Comparison of ENCODE assay signal across 16 mouse cellular contexts in genomic region chr4:53789346-53789745, GRCm38 (mm10). TPM values are rescaled to one million over a fixed set of nuclear protein-coding genes. Genes with fewer than 3 reads are reported as not detected.
"Had no signal": no experiment of that assay in that cellular context is flagged by ENCODE, and none has a peak within 500 bp of the region (broad histone marks: within the 10 kb centered on the region; RNA-seq: fewer than 3 reads in every experiment).

No protein-coding gene starts in this region.

- H3K4me2 ChIP-seq: liver, embryonic 11.5 days; liver, embryonic 15.5 days; midbrain, embryonic 13.5 days; neural tube, embryonic 12.5 days had no signal

- H3K4me3 ChIP-seq: layer of hippocampus, adult 2 months; limb, embryonic 10.5 days; liver, embryonic 15.5 days; midbrain, embryonic 13.5 days; neural tube, embryonic 12.5 days had no signal

- DNase-seq: kidney, postnatal 10 days; kidney, postnatal 4 days; lung, adult 2 months; lung, postnatal 4 days; thymus, postnatal 4 days had no signal

- H3K27ac ChIP-seq: layer of hippocampus, adult 2 months; limb, embryonic 10.5 days; liver, embryonic 15.5 days; midbrain, embryonic 13.5 days; neural tube, embryonic 12.5 days; stomach, postnatal 0 days had no signal

- H3K9me3 ChIP-seq: limb, embryonic 10.5 days; liver, embryonic 15.5 days; midbrain, embryonic 13.5 days; neural tube, embryonic 12.5 days had no signal

- H3K36me3 ChIP-seq: limb, embryonic 10.5 days; liver, embryonic 15.5 days; midbrain, embryonic 13.5 days; neural tube, embryonic 12.5 days had no signal

- H3K27me3 ChIP-seq: liver, embryonic 15.5 days; midbrain, embryonic 13.5 days; neural tube, embryonic 12.5 days had no signal

- H3K9ac ChIP-seq: liver, embryonic 15.5 days; midbrain, embryonic 13.5 days; neural tube, embryonic 12.5 days had no signal

- ATAC-seq: lung, postnatal 0 days; midbrain, embryonic 13.5 days had no signal

- H3K4me1 ChIP-seq: liver, embryonic 15.5 days; neural tube, embryonic 12.5 days had no signal

RNA-seq across cellular contexts. Expression of gene Tal2, which starts 9.8 kb away (rescaled TPM):
- total RNA-seq: layer of hippocampus, postnatal 14 days; monocyte, adult 5-6 weeks had no signal
- polyA plus RNA-seq: kidney, embryonic 14.5 days; liver, embryonic 11.5 days; liver, embryonic 15.5 days had no signal
